Mouse (Mus musculus) liver, embryonic 14.5 days (tissue): ENCODE measurements at regions not wholly inside any gene's neighbourhood (a gene's known extent, or its start where the extent isn't known, plus 50 kb on each side); places are given as distances from the start of the nearest gene placed in this dataset.

ENCODE experiments used
- CTCF ChIP-seq: IDR thresholded peaks from 2 replicates; pipeline ENCODE4 v1.5.1; 2016; ENCODE audit warnings: antibody characterized with exemption, low read depth, control low read depth
- EP300 ChIP-seq: IDR thresholded peaks from 2 replicates; pipeline ENCODE4 v1.6.1; 2016; ENCODE audit warnings: antibody characterized with exemption, low read depth

GRCm38 (mm10) chr2:33986420-33986819 is 98.7 kb upstream of the Mvb12b start:
- TF ChIP-seq EP300 (no peak), CTCF (no peak)
